Mouse (Mus musculus): Measurements from ENCODE around the gene Fer1l4. TPM values are rescaled to one million over a fixed set of nuclear protein-coding genes. Genes with fewer than 3 reads are reported as not detected.

Gene Fer1l4
- polyA plus RNA-seq (2015; fragmentation: Nextera tagmentation; extraction: Ambion mirVana) = not detected in 2 replicates

- Histone ChIP-seq H3K36me3 (no peaks in the 10 kb centered on the region), H3K9me3 (no peaks in the 10 kb centered on the region), H3K4me3 (no peak within 1 kb of the TSS), H3K27ac (no peak within 1 kb of the TSS), H3K27me3 (peaks cover 13% of the 10 kb centered on the region; the same call in 1 of the 2 replicates), H3K9ac (no peak within 1 kb of the TSS), H3K4me1 (replicated peaks) (no peaks in the 10 kb centered on the region), H3K4me2 (no peak within 1 kb of the TSS)
- no peak for ATAC-seq (ENCODE audit: low FRiP score)
- 83% methylated on average over 9 of the region's 9 CpGs for whole genome bisulfite sequencing
These were observed at the start of gene Fer1l4 for GRCm38 (mm10) chr2:156052816-156053215. Gene Fer1l4 (minus strand): TSS chr2:156052947.

- WGBS = 84% methylated on average over 5 of the region's 5 CpGs
- no peak for ATAC-seq (ENCODE audit: low FRiP score)
- no peak overlapping the region for H3K4me2 ChIP-seq
These were observed 39.2 kb upstream of the Fer1l4 start for GRCm38 (mm10) chr2:156091926-156092325.

GRCm38 (mm10) chr2:156089799-156090198 lies 37.1 kb upstream of the Fer1l4 start:
- peak; percentile 61; the same call in 1 of the 2 replicates for ATAC-seq (ENCODE audit: low FRiP score)
- H3K27ac ChIP-seq = no peak overlapping the region; the same call in 1 of the 2 replicates
- 41% methylated on average over 1 of the region's 1 CpGs for WGBS
- no peak overlapping the region for H3K4me2 ChIP-seq
- H3K4me1 ChIP-seq (replicated peaks) = peaks cover 26% of the 10 kb centered on the region
- H3K9ac ChIP-seq = no peak overlapping the region
- H3K27me3 ChIP-seq = no peaks in the 10 kb centered on the region
- no peaks in the 10 kb centered on the region for H3K9me3 ChIP-seq
- no peak overlapping the region for H3K4me3 ChIP-seq
- H3K36me3 ChIP-seq = peaks cover 6% of the 10 kb centered on the region

More at GRCm38 (mm10) chr2:156091926-156092325, 39.2 kb upstream of the Fer1l4 start:
- H3K27me3 ChIP-seq = no peaks in the 10 kb centered on the region
- H3K36me3 ChIP-seq = peaks cover 24% of the 10 kb centered on the region
- no peak overlapping the region for H3K4me3 ChIP-seq
- no peak overlapping the region for H3K27ac ChIP-seq
- H3K4me1 ChIP-seq (replicated peaks) = peaks cover 26% of the 10 kb centered on the region
- H3K9me3 ChIP-seq = no peaks in the 10 kb centered on the region
- no peak overlapping the region for H3K9ac ChIP-seq

- WGBS = 92% methylated on average over 7 of the region's 7 CpGs
- Histone ChIP-seq H3K27ac (no peak overlapping the region), H3K27me3 (no peaks in the 10 kb centered on the region), H3K4me2 (no peak overlapping the region), H3K4me1 (replicated peaks) (peaks cover 30% of the 10 kb centered on the region), H3K9me3 (no peaks in the 10 kb centered on the region), H3K4me3 (no peak overlapping the region), H3K36me3 (peaks cover 6% of the 10 kb centered on the region), H3K9ac (no peak overlapping the region)
- no peak for ATAC-seq (ENCODE audit: low FRiP score)
These were observed 34.8 kb upstream of the Fer1l4 start for GRCm38 (mm10) chr2:156087391-156088110.

GRCm38 (mm10) chr2:156084541-156084940 lies 31.8 kb upstream of the Fer1l4 start:
- H3K27me3 ChIP-seq = no peaks in the 10 kb centered on the region
- no peak overlapping the region for H3K9ac ChIP-seq
- H3K27ac ChIP-seq = no peak overlapping the region
- H3K36me3 ChIP-seq = peaks cover 1% of the 10 kb centered on the region
- WGBS = 95% methylated on average over 3 of the region's 3 CpGs
- H3K4me1 ChIP-seq (replicated peaks) = peaks cover 25% of the 10 kb centered on the region
- H3K4me3 ChIP-seq = no peak overlapping the region
- no peaks in the 10 kb centered on the region for H3K9me3 ChIP-seq
- no peak for ATAC-seq (ENCODE audit: low FRiP score)
- no peak overlapping the region for H3K4me2 ChIP-seq

GRCm38 (mm10) chr2:156080391-156080790 lies 27.6 kb upstream of the Fer1l4 start:
- Histone ChIP-seq H3K9ac (no peak overlapping the region), H3K9me3 (no peaks in the 10 kb centered on the region), H3K4me3 (no peak overlapping the region), H3K36me3 (peaks cover 39% of the 10 kb centered on the region), H3K27me3 (no peaks in the 10 kb centered on the region), H3K27ac (peak overlapping the region; percentile 19), H3K4me1 (replicated peaks) (peaks cover 23% of the 10 kb centered on the region), H3K4me2 (no peak overlapping the region)
- 88% methylated on average over 7 of the region's 7 CpGs for WGBS
- ATAC-seq (ENCODE audit: low FRiP score) = no peak

GRCm38 (mm10) chr2:156079674-156080073 lies 26.9 kb upstream of the Fer1l4 start:
- Histone ChIP-seq H3K9ac (no peak overlapping the region), H3K4me2 (no peak overlapping the region), H3K4me3 (no peak overlapping the region), H3K36me3 (peaks cover 47% of the 10 kb centered on the region), H3K27me3 (no peaks in the 10 kb centered on the region), H3K9me3 (no peaks in the 10 kb centered on the region), H3K27ac (peak overlapping the region; percentile 19), H3K4me1 (replicated peaks) (peaks cover 23% of the 10 kb centered on the region; the same call in 1 of the 2 replicates)
- ATAC-seq (ENCODE audit: low FRiP score) = no peak
- 45% methylated on average over 4 of the region's 4 CpGs for WGBS

- no peak overlapping the region for H3K4me3 ChIP-seq
- H3K4me1 ChIP-seq (replicated peaks) = peaks cover 23% of the 10 kb centered on the region; the same call in 1 of the 2 replicates
- no peak for ATAC-seq (ENCODE audit: low FRiP score)
- 91% methylated on average over 8 of the region's 8 CpGs for WGBS
- H3K36me3 ChIP-seq = peaks cover 52% of the 10 kb centered on the region
- H3K4me2 ChIP-seq = no peak overlapping the region
- no peak overlapping the region for H3K9ac ChIP-seq
- no peaks in the 10 kb centered on the region for H3K9me3 ChIP-seq
- no peaks in the 10 kb centered on the region for H3K27me3 ChIP-seq
- no peak overlapping the region; the same call in 1 of the 2 replicates for H3K27ac ChIP-seq
These were observed 26.4 kb upstream of the Fer1l4 start for GRCm38 (mm10) chr2:156079183-156079560.

GRCm38 (mm10) chr2:156078421-156079182 lies 25.9 kb upstream of the Fer1l4 start:
- ATAC-seq (ENCODE audit: low FRiP score) = no peak
- Histone ChIP-seq H3K27me3 (no peaks in the 10 kb centered on the region), H3K27ac (no peak overlapping the region), H3K4me2 (no peak overlapping the region), H3K4me3 (no peak overlapping the region), H3K9ac (no peak overlapping the region), H3K36me3 (peaks cover 57% of the 10 kb centered on the region), H3K4me1 (replicated peaks) (peaks cover 23% of the 10 kb centered on the region; the same call in 1 of the 2 replicates), H3K9me3 (no peaks in the 10 kb centered on the region)
- 92% methylated on average over 16 of the region's 16 CpGs for WGBS

- Histone ChIP-seq H3K9me3 (no peaks in the 10 kb centered on the region), H3K27me3 (no peaks in the 10 kb centered on the region), H3K4me3 (no peak overlapping the region), H3K9ac (no peak overlapping the region), H3K27ac (no peak overlapping the region), H3K4me2 (no peak overlapping the region), H3K36me3 (peaks cover 69% of the 10 kb centered on the region), H3K4me1 (replicated peaks) (peaks cover 18% of the 10 kb centered on the region; the same call in 1 of the 2 replicates)
- no peak for ATAC-seq (ENCODE audit: low FRiP score)
- 97% methylated on average over 7 of the region's 7 CpGs for WGBS
These were observed 24.7 kb upstream of the Fer1l4 start for GRCm38 (mm10) chr2:156077461-156077860.

- no peaks in the 10 kb centered on the region for H3K4me1 ChIP-seq (replicated peaks)
- peaks cover 98% of the 10 kb centered on the region for H3K36me3 ChIP-seq
- 96% methylated on average over 15 of the region's 15 CpGs for WGBS
- H3K27ac ChIP-seq = no peak overlapping the region
- no peak overlapping the region for H3K9ac ChIP-seq
- no peaks in the 10 kb centered on the region for H3K27me3 ChIP-seq
- no peak for ATAC-seq (ENCODE audit: low FRiP score)
- no peak overlapping the region for H3K4me2 ChIP-seq
- no peaks in the 10 kb centered on the region for H3K9me3 ChIP-seq
- H3K4me3 ChIP-seq = no peak overlapping the region
These were observed 21.0 kb upstream of the Fer1l4 start for GRCm38 (mm10) chr2:156073725-156074124.

GRCm38 (mm10) chr2:156071236-156071635 lies 18.5 kb upstream of the Fer1l4 start:
- 95% methylated on average over 10 of the region's 10 CpGs for WGBS
- Histone ChIP-seq H3K4me1 (replicated peaks) (peaks cover 5% of the 10 kb centered on the region), H3K27ac (no peak overlapping the region), H3K9me3 (no peaks in the 10 kb centered on the region), H3K4me3 (no peak overlapping the region), H3K36me3 (peaks cover 86% of the 10 kb centered on the region), H3K9ac (no peak overlapping the region), H3K4me2 (no peak overlapping the region), H3K27me3 (no peaks in the 10 kb centered on the region)
- ATAC-seq (ENCODE audit: low FRiP score) = no peak

Measured in hindbrain, embryonic 13.5 days (tissue).